Mouse (Mus musculus) G1E-ER4 (cell line): ENCODE data around the gene Mgea5. TPM values are rescaled to one million over a fixed set of nuclear protein-coding genes. Genes with fewer than 3 reads are reported as not detected.

ENCODE experiments used
- GATA1 ChIP-seq: IDR thresholded peaks from one replicate; pipeline ENCODE4 v1.8.0; 2012; ENCODE audit warnings: low read length, inconsistent platforms
- polyA plus RNA-seq: library from polyadenylated mRNA; stranded (reverse); fragments of >175 nt; gene quantifications from 2 replicates; pipeline ENCODE4 v1.2.3, GENCODE M21; 2012

The Mgea5 gene
- polyA plus RNA-seq, 1 experiment, result 79.2 TPM

DNA sequence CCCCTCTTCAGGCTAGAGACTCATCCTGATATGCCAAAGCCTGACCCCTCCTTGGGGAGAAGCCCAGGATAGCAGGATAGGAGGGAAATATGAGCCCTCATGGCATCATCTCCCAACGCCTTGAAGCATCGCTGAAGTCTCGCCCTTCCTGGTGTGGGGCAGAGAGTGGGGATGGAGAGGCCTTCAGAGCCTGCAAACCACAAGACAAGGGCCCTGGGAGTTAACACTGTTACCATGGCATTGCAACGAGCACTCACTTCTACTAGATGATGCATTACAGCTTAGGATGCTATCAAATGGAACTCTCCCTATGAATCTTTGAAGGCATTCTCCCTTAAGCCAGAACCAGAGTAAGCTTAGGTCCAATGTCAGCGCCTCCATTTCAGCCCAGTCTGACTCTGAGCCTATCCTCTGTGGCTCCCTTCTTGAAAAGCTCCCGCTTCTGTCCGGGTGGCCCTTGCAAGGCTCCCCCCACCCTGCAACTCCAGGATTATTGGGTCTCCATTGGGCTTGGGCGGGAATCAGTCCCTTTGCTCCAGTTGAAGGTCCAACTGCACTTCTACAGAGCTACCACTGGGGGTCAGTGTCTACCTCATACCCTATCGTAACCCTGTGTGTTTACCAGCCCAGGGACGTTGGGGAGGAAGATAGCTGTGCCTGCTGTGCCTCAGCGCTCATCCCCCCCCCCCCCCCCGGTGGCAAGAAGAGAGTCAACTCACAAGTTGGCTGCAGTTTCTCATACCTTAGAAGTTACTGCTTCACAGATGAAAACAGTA lies 21.1 kb upstream of the Mgea5 start:
- TF ChIP-seq GATA1, result no peak

- no peak for TF ChIP-seq GATA1
These were observed 19.8 kb upstream of the Mgea5 start for GRCm38 (mm10) chr19:45803408-45803807.

- no peak for TF ChIP-seq GATA1
These were observed 19.1 kb upstream of the Mgea5 start for GRCm38 (mm10) chr19:45802702-45803101.

GRCm38 (mm10) chr19:45796879-45797278 lies 13.2 kb upstream of the Mgea5 start:
- no peak for TF ChIP-seq GATA1

- TF ChIP-seq GATA1, result no peak
These were observed 12.5 kb upstream of the Mgea5 start for GRCm38 (mm10) chr19:45796061-45796556.

DNA sequence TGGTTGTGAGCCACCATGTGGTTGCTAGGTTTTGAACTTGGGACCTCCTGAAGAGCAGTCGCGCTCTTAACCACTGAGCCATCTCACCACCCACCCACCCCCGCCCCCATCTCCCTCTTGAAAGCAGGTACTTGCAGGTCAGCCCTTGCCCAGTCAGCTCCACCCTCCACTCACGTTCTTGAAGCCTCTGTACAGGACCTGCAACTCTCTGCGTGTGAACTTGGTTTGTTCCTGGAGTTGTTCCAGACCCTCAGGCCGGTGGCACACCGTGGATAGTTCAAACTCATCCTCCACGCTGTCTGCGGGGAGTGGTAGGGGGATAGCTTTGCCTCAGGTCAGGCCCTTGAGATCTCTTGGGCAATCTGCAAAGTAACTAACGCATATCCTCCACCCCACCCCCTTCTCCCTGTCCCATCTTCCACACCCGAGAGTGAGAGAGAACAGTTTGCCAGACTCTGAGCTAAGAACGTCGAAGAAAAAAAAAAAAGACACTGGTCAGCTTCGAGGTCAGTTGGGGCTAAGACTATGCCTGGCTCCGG lies 11.8 kb upstream of the Mgea5 start:
- no peak for TF ChIP-seq GATA1

DNA sequence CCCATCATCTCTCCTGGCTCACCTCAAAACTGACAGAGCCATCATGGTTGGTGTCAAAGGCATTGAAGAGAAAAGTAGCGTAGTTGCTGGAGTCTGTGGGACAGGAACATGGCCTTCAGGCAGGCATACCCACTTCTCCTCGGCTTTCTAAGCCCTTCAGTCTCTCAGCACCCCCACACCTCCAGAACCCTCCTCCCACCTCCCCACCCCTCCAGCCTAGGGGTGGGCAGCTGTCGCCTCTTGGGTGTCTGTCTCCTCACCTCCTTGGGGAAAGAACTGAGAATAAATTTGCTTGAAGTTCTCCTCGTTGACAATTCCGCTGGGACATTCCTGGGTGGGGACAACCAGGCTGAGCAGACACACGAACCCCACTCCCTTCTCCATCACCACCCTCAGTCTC lies 11.1 kb upstream of the Mgea5 start:
- TF ChIP-seq GATA1, result no peak

DNA sequence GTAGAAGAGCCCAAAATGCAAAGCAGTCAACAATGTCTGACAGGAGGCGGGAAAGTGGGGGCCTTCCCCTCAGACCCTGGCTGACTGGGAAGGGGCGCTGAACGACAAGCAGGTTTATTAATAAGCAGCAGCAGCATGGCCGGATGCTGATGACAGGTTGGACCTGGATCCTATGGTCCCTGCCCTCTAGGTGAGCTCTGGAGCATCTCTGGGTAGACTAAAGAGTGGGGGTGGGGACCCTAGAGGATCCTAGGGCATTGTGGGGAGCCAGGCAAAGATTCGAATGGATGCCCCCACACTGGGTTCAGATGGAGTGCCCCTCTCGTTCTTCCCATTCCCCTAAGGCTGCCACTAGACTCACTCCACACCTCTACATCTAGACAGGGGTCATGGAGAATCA lies 8.8 kb upstream of the Mgea5 start:
- TF ChIP-seq GATA1, result no peak

GRCm38 (mm10) chr19:45789888-45790874 lies 6.5 kb upstream of the Mgea5 start:
- TF ChIP-seq GATA1, result no peak

- TF ChIP-seq GATA1, result no peak
These were observed 5.7 kb upstream of the Mgea5 start for GRCm38 (mm10) chr19:45789365-45789764.

DNA sequence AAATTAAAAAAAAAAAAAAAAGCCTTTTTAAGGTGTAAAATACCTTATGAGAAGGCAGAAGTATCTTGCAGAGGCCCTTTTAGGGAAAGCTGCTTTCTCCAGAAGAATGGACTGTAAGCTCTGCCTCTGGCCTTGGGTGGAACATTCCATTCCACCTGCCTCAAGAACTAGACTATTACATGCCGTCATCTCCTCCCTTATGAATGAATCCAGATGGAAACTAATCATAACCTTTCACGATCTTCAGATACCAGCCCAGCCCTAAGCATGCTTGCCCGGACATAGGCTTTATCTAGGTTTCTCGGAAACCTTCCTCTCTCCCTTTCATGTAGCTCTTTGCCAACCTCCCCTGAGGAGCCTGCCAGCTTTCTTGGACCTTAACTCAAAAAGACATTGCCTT lies 4.7 kb upstream of the Mgea5 start:
- no peak for TF ChIP-seq GATA1

- no peak for TF ChIP-seq GATA1
These were observed 3.8 kb upstream of the Mgea5 start for GRCm38 (mm10) chr19:45787450-45787849.

DNA sequence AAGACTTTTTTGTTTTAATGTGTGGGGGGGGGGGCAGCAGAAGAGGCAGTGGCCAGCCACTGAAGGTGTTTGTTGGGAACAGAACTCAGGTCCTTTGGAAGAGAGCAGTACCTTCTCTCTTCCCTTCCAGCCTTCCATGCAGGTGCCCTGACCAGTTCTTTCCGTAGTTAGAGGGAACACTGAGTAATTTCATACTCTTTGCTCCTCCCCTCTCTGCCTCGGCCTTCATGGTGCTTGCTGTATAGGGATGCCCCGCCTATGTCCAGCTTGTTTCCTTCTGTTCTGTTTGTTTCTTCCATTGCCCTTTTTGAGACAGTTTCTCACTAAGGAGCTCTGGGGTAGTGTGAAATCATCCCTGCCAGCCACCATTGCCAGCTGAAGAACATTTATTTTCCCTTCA lies 1.8 kb upstream of the Mgea5 start:
- TF ChIP-seq GATA1, result no peak

GRCm38 (mm10) chr19:45783933-45784576 lies 418 bp upstream of the Mgea5 start:
- no peak for TF ChIP-seq GATA1

DNA sequence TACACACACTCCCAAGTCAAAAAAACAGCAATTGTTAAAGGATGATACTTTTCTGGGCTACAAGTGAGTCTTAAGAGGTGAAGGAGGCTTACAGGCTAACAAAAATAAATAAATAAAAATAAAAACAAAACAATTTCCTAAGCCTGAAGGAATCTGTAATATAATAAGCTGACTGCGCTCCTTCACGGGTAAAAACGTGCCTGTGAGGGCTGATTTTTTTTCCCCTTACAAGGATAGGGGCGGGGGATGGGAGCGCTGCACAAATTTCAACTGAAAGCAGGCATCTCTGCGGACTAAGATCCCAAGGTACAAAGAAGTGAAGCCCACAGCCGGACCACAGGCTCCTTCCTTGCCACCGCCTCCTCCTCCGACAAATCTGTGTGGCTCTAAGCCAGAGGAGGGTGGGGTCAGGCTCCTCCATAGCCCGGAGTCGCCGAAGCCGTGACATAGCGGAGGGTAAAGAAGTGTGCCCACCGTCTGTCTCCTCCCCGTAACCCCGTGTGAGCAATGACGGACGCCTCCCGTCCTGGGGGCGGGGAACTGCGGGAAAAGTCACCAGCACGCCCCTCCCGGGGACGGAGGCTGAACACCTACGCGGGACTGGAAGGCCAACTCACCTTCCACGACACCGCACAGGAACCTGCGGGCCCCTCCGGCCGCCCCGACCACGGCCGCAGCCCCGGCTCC lies 1.2 kb downstream of the Mgea5 start:
- no peak for TF ChIP-seq GATA1
